Mouse (Mus musculus): ENCODE results near the gene Fgd6. TPM values are rescaled to one million over a fixed set of nuclear protein-coding genes. Genes with fewer than 3 reads are reported as not detected.

Fgd6 gene
- total and polyA plus RNA-seq, 2 experiments from 2014 or later: 1.4 to 3.1 TPM

GRCm38 (mm10) chr10:94153841-94154240 lies 118.0 kb downstream of the Fgd6 start:
- Histone ChIP-seq H3K4me3 (ENCODE audit: low read depth, low read length) (no peak overlapping the region), H3K4me1 (ENCODE audit: insufficient read depth, low read length) (0 out of 2 replicates have a peak, but pooled peaks cover 2% of the 10 kb centered on the region), H3K36me3 (ENCODE audit: insufficient read depth, low read length) (peaks cover 10% of the 10 kb centered on the region), H3K9me3 (ENCODE audit: low read length) (no peaks in the 10 kb centered on the region), H3K27ac (ENCODE audit: low read depth, low read length) (no peak overlapping the region), H3K27me3 (ENCODE audit: insufficient read depth, low read length) (no peaks in the 10 kb centered on the region), H3K4me2 (ENCODE audit: low read depth, low read length, poor library complexity, severe bottlenecking) (no peak overlapping the region), H3K9ac (replicated peaks; ENCODE audit: low read length, poor library complexity, severe bottlenecking) (no peak overlapping the region)
- no peak for TF ChIP-seq CTCF (IDR thresholded peaks at IDR 0.05)
- ATAC-seq (ENCODE audit: low FRiP score) (no peak), DNase-seq (ENCODE audit: low spot score) (no peak)

- no peaks in the 10 kb centered on the region for H3K27me3 ChIP-seq (ENCODE audit: insufficient read depth, low read length)
- DNase-seq (ENCODE audit: low spot score) (no peak), ATAC-seq (ENCODE audit: low FRiP score) (no peak)
- no peak for TF ChIP-seq CTCF (IDR thresholded peaks at IDR 0.05)
- no peak overlapping the region for H3K9ac ChIP-seq (replicated peaks; ENCODE audit: low read length, poor library complexity, severe bottlenecking)
- H3K4me1 ChIP-seq (ENCODE audit: insufficient read depth, low read length): no peaks in the 10 kb centered on the region
- H3K4me3 ChIP-seq (ENCODE audit: low read depth, low read length): no peak overlapping the region
- H3K9me3 ChIP-seq (ENCODE audit: low read length): no peaks in the 10 kb centered on the region
- H3K36me3 ChIP-seq (ENCODE audit: insufficient read depth, low read length): peaks cover 26% of the 10 kb centered on the region
- H3K4me2 ChIP-seq (ENCODE audit: low read depth, low read length, poor library complexity, severe bottlenecking): no peak overlapping the region
- no peak overlapping the region for H3K27ac ChIP-seq (ENCODE audit: low read depth, low read length)
- 94% methylated on average over 6 of the region's 6 CpGs for WGBS
Observed at GRCm38 (mm10) chr10:94158962-94159361, 123.2 kb downstream of the Fgd6 start.

- Histone ChIP-seq H3K4me2 (ENCODE audit: low read depth, low read length, poor library complexity, severe bottlenecking) (no peak overlapping the region), H3K9me3 (ENCODE audit: low read length) (no peaks in the 10 kb centered on the region), H3K9ac (replicated peaks; ENCODE audit: low read length, poor library complexity, severe bottlenecking) (no peak overlapping the region), H3K27me3 (ENCODE audit: insufficient read depth, low read length) (no peaks in the 10 kb centered on the region), H3K27ac (ENCODE audit: low read depth, low read length) (no peak overlapping the region), H3K36me3 (ENCODE audit: insufficient read depth, low read length) (peaks cover 26% of the 10 kb centered on the region), H3K4me1 (ENCODE audit: insufficient read depth, low read length) (no peaks in the 10 kb centered on the region), H3K4me3 (ENCODE audit: low read depth, low read length) (no peak overlapping the region)
- TF ChIP-seq CTCF (IDR thresholded peaks at IDR 0.05): no peak
- ATAC-seq (ENCODE audit: low FRiP score) (no peak), DNase-seq (ENCODE audit: low spot score) (no peak)
- 88% methylated on average over 4 of the region's 4 CpGs for WGBS
Observed at GRCm38 (mm10) chr10:94159406-94159805, 123.6 kb downstream of the Fgd6 start.

GRCm38 (mm10) chr10:94161051-94161765 lies 125.4 kb downstream of the Fgd6 start:
- no peaks in the 10 kb centered on the region for H3K27me3 ChIP-seq (ENCODE audit: insufficient read depth, low read length)
- DNase-seq (ENCODE audit: low spot score): no peak
- no peak for TF ChIP-seq CTCF (IDR thresholded peaks at IDR 0.05)
- H3K4me1 ChIP-seq (ENCODE audit: insufficient read depth, low read length): no peaks in the 10 kb centered on the region
- no peak overlapping the region for H3K9ac ChIP-seq (replicated peaks; ENCODE audit: low read length, poor library complexity, severe bottlenecking)
- no peak overlapping the region for H3K4me3 ChIP-seq (ENCODE audit: low read depth, low read length)
- peaks cover 32% of the 10 kb centered on the region for H3K36me3 ChIP-seq (ENCODE audit: insufficient read depth, low read length)
- WGBS: 89% methylated on average over 5 of the region's 5 CpGs
- H3K9me3 ChIP-seq (ENCODE audit: low read length): no peaks in the 10 kb centered on the region
- no peak overlapping the region for H3K4me2 ChIP-seq (ENCODE audit: low read depth, low read length, poor library complexity, severe bottlenecking)
- no peak overlapping the region for H3K27ac ChIP-seq (ENCODE audit: low read depth, low read length)
- no peak for ATAC-seq (ENCODE audit: low FRiP score)

- H3K9me3 ChIP-seq (ENCODE audit: low read length): no peaks in the 10 kb centered on the region
- H3K4me3 ChIP-seq (ENCODE audit: low read depth, low read length): no peak overlapping the region
- H3K4me1 ChIP-seq (ENCODE audit: insufficient read depth, low read length): no peaks in the 10 kb centered on the region
- DNase-seq (ENCODE audit: low spot score) (no peak), ATAC-seq (ENCODE audit: low FRiP score) (no peak)
- H3K9ac ChIP-seq (replicated peaks; ENCODE audit: low read length, poor library complexity, severe bottlenecking): no peak overlapping the region
- WGBS: 91% methylated on average over 7 of the region's 7 CpGs
- TF ChIP-seq CTCF (IDR thresholded peaks at IDR 0.05): no peak
- no peak overlapping the region for H3K27ac ChIP-seq (ENCODE audit: low read depth, low read length)
- H3K27me3 ChIP-seq (ENCODE audit: insufficient read depth, low read length): no peaks in the 10 kb centered on the region
- peaks cover 33% of the 10 kb centered on the region for H3K36me3 ChIP-seq (ENCODE audit: insufficient read depth, low read length)
- no peak overlapping the region for H3K4me2 ChIP-seq (ENCODE audit: low read depth, low read length, poor library complexity, severe bottlenecking)
Observed at GRCm38 (mm10) chr10:94162031-94162430, 126.2 kb downstream of the Fgd6 start.

GRCm38 (mm10) chr10:94164104-94164845 lies 128.5 kb downstream of the Fgd6 start:
- 86% methylated on average over 5 of the region's 5 CpGs for WGBS
- Histone ChIP-seq H3K4me1 (ENCODE audit: insufficient read depth, low read length) (no peaks in the 10 kb centered on the region), H3K4me2 (ENCODE audit: low read depth, low read length, poor library complexity, severe bottlenecking) (no peak overlapping the region), H3K9me3 (ENCODE audit: low read length) (no peaks in the 10 kb centered on the region), H3K36me3 (ENCODE audit: insufficient read depth, low read length) (peaks cover 32% of the 10 kb centered on the region), H3K27ac (ENCODE audit: low read depth, low read length) (no peak overlapping the region), H3K27me3 (ENCODE audit: insufficient read depth, low read length) (no peaks in the 10 kb centered on the region), H3K9ac (replicated peaks; ENCODE audit: low read length, poor library complexity, severe bottlenecking) (no peak overlapping the region), H3K4me3 (ENCODE audit: low read depth, low read length) (no peak overlapping the region)
- TF ChIP-seq CTCF (IDR thresholded peaks at IDR 0.05): no peak
- no peak for DNase-seq (ENCODE audit: low spot score)
- ATAC-seq (ENCODE audit: low FRiP score): no peak
